Mouse (Mus musculus) liver, adult (tissue): ENCODE data around the gene Nxnl1.

ENCODE experiments used
- GATA4 ChIP-seq: IDR thresholded peaks from 2 replicates; pipeline ENCODE4 v1.6.1; 2014; ENCODE audit warnings: mild to moderate bottlenecking, low read length; ENCODE audit not compliant: insufficient replicate concordance

Nxnl1 gene

DNA sequence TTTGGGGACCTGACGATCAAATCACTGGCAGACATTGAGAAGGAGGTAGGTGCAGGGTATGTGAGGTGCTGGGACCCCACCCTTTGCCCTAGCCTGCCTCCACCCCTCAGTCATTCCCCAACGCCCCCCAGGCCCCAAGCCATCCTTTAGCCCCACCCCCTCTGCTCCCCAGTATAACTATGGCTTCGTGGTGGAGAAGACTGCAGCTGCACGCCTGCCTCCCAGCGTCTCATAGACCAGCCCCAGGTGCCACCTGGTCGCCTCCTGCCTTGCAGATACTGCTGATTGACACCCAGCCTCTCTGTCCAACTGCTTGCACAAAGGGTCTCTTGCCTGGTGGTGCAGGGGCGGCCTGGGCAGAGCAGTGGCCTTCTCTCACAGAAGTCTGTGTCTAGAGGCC, 18.8 kb downstream of the Nxnl1 start:
- TF ChIP-seq GATA4, result no peak

DNA sequence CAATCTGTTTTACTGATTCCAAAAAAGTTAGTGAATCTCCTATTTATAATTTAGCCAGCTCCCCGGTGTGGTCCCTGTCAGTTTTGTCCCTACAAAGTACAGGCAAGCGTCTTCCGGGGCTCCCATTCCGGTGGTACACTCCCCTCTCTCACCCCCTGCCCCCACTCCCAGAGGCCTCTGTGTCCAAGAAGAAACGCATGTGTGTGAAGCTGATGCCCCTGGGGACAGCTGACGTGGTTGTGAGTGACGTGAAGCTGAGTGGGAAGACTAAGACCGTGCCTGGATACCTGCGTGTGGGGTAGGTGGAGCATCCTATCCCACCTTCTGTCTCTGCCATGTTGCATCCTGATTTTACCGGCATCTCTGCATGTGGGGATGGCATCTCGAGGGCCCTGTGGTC, 21.3 kb downstream of the Nxnl1 start:
- no peak for TF ChIP-seq GATA4

DNA sequence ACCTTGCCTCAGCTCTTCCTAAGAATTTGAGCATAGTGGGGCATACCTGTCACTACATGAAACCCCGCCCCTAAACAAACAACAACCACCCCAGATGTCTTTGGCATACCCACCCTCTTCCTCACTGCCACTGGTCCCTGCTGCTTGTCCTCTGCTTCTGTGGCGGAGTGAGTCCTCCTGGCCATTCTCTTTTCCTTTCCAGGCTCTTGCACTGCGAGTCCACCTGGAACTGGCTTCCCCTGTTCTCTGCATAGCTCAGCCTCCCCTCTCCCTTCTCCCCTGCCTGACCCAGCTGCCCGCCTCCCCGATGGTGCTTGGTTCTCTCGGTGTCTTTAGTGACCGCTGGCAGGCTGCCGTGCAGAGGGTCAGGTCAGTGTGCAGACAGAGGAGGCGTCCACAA, 22.6 kb downstream of the Nxnl1 start:
- TF ChIP-seq GATA4, result no peak

GRCm38 (mm10) chr8:71542632-71543343, 23.6 kb downstream of the Nxnl1 start, which contains the start of gene Mvb12a:
Gene Mvb12a, plus strand, starts transcription at chr8:71542922.
- peak; percentile 70; the same call in 1 of the 2 replicates for TF ChIP-seq GATA4

GRCm38 (mm10) chr8:71537028-71537867, 29.2 kb downstream of the Nxnl1 start, which contains the start of gene Bst2:
Gene Bst2, minus strand, starts transcription at chr8:71537456.
- TF ChIP-seq GATA4, result no peak; the same call in 1 of the 2 replicates

GRCm38 (mm10) chr8:71535663-71536062, 30.7 kb downstream of the Nxnl1 start:
- no peak for TF ChIP-seq GATA4

DNA sequence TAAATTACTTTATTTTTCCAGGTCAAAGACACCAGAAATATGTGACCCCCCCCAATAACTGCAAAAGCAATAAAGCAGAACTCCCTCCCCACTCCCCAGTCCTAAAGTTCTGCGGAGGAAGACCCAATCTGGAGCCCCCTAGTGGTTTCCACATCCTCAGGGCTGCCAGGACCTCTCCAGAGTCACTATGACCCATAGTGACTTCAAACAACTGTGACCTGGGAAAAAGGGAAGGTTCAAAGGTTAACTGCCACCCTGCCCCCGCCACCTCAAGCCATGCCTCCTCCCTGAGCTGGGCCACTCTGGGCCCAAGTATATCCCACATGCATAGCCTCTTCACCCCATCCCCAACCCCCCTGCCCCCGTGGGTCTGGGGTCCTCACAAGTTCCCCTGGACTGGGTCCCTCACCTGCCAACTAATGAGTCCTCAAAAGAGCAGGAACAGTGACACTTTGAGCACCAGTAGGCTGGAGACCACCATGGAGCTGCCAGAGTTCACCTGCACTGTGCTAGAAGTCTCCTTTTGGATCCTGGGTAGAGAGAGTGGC, 32.1 kb downstream of the Nxnl1 start:
- TF ChIP-seq GATA4, result no peak

DNA sequence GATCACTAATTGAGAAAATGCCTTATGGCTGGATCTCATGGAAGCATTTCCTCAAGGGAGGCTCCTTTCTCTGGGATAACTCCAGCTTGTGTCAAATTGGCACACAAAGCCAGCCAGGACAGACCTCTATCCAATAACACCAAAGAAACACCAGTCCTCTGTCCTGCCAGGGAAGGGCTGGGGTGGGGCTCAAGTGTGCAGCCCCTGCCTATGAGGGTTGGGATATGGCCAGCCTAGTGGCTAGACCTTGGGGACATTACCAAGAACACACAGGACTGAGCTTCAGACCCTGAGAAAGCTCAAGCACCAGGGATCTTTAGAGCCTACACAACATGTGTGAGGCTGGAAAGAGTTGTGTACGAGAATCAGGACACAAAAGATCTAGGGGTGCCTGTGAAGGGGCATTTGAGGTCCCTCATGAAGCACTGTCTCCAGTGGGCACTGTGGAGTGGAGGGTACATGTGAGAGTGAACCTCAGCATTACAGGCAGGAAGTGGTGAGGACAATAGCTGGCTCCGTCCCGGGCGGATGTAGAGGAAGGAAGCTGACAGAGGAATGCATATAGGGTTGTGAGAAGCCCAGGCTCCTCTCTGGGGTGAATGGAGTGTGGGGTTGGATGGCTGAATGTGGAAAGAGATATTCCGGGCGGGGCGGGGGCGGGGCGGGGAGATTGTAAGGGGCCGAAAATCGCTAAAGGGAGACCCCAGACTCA, 37.9 kb downstream of the Nxnl1 start:
- TF ChIP-seq GATA4, result no peak

DNA sequence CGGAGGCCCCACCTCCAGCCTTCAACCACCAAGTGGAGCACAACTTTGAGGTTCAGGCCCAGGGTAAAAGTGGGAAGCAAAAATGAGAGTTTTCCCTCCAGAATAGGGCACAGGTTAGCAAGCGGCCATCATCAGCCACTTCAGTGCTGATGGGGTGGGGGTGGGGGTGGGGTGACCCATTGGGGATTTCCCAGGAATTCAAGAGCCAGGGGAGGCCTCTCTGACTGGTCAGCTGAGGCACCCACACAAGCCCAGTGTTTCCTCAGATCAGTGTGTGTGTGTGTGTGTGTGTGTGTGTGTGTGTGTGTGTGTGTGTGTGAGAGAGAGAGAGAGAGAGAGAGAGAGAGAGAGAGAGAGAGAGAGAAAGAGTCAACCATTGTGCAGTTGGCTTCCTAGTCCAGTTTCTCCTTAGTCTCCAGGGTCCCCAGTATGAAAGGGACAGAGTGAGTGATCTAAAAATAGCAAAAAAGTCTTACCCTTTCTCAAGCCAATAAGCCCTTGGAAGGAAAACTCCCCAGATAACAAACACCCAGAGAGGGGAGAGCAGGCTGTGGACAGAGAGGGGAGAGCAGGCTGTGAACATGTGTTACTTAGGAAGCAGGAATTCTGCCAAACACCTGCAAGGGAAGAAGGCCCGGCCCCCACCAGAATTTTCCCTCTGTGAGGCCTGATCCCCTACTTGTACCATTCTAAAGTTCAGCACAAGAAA, 39.1 kb downstream of the Nxnl1 start:
- TF ChIP-seq GATA4, result no peak

- TF ChIP-seq GATA4, result peak; percentile 56; the same call in 1 of the 2 replicates
Observed at GRCm38 (mm10) chr8:71526272-71526671, 40.1 kb downstream of the Nxnl1 start.

- no peak for TF ChIP-seq GATA4
Observed at GRCm38 (mm10) chr8:71525226-71526050, 41.0 kb downstream of the Nxnl1 start, which contains the start of gene Ccdc194. Gene Ccdc194, minus strand, starts transcription at chr8:71525711.

- no peak for TF ChIP-seq GATA4
Observed at GRCm38 (mm10) chr8:71521634-71522033, 44.8 kb downstream of the Nxnl1 start.

GRCm38 (mm10) chr8:71516786-71517185, 49.6 kb downstream of the Nxnl1 start:
- TF ChIP-seq GATA4, result no peak

GRCm38 (mm10) chr8:71515043-71515442, 51.4 kb downstream of the Nxnl1 start:
- TF ChIP-seq GATA4, result no peak
